Mouse (Mus musculus): ENCODE data around the gene 1700016H13Rik. TPM values are rescaled to one million over a fixed set of nuclear protein-coding genes. Genes with fewer than 3 reads are reported as not detected.

Gene 1700016H13Rik
- polyA plus RNA-seq, 1 experiment from 2014 or later, result 0.16 TPM

DNA sequence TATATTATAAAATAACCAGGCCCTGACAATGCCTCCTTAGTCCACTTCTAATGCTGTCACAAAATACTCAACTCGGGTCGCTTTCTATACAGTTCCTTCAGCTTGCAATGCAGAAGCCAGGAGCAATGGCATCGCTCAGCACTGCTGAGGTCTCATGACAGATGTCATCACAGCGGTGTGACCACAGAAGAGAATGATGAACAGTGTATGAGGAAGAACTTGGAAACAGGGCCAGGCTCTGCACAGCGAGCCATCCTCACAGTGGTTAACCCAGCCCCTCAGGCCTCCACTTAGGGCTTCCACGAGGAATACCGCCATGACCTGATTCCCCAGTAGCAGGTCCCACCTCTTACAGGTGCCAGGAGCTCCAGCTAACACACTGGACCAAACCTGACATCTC, 41.5 kb downstream of the 1700016H13Rik start:
- no peak for DNase-seq (ENCODE audit: low spot score)
- no peaks in the 10 kb centered on the region for H3K9me3 ChIP-seq (replicated peaks)
- no peaks in the 10 kb centered on the region for H3K36me3 ChIP-seq

DNA sequence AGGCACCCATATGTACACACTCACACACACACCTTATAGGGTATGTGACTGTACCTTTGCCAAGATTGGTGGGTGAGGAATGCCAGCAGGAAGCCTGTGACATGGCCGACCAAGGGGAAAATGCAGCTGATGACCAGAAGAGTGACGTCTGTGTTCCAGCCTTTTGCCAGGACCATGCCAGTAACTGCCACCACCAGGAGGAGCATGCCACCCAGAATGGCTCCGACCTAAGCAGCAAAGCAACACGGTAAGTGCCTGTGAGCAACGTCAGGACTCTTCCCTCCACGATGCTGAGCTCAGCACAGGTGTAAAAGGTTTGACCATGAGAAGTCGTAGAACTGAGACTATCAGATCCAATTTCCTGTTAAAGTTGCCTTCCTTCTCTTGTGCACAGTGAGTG, 43.5 kb downstream of the 1700016H13Rik start:
- H3K4me3 ChIP-seq, result no peak overlapping the region
- no peaks in the 10 kb centered on the region for H3K36me3 ChIP-seq
- WGBS, result 84% methylated on average over 7 of the region's 7 CpGs
- H3K27me3 ChIP-seq (ENCODE audit: low read depth, poor library complexity, severe bottlenecking), result no peaks in the 10 kb centered on the region
- no peaks in the 10 kb centered on the region for H3K9me3 ChIP-seq (replicated peaks)
- H3K27ac ChIP-seq, result no peak overlapping the region
- no peak for DNase-seq (ENCODE audit: low spot score)
- H3K4me1 ChIP-seq, result no peaks in the 10 kb centered on the region

More for the DNA sequence above, 41.5 kb downstream of the 1700016H13Rik start:
- Histone ChIP-seq H3K27me3 (ENCODE audit: low read depth, poor library complexity, severe bottlenecking) (no peaks in the 10 kb centered on the region), H3K4me1 (no peaks in the 10 kb centered on the region), H3K4me3 (no peak overlapping the region), H3K27ac (no peak overlapping the region)
- WGBS, result 90% methylated on average over 7 of the region's 7 CpGs

DNA sequence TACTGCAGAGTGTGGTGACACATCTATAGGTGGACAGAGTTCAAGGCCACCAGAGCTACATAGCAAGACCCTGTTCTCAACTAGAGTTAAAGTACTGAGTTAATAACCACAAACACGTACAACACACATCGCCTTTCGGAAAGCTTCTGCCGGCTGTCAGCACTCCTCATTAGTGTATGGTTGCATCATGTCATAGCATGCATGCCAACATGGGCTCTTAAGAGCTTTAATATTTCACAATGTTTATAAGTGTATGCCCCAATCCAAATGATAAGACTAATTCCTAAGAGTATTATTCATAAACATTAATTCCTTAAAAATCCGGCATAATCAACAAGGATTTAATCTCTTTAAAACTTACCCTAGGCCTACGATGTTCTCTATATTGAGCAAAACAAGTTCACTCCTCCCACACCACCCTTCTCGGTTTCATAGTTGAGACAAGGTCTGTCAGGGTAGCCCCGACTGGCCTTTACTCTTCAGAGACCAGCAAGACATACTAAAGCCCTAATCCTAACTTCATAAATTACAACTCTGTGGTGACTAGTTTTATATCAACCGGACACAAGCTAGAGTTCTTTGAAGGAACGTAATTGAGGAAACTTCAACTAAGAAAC, 44.8 kb downstream of the 1700016H13Rik start:
- DNase-seq (ENCODE audit: low spot score), result no peak
- Histone ChIP-seq H3K4me3 (no peak overlapping the region), H3K4me1 (no peaks in the 10 kb centered on the region), H3K27ac (no peak overlapping the region), H3K9me3 (replicated peaks) (no peaks in the 10 kb centered on the region), H3K27me3 (ENCODE audit: low read depth, poor library complexity, severe bottlenecking) (no peaks in the 10 kb centered on the region), H3K36me3 (no peaks in the 10 kb centered on the region)
- WGBS, result 92% methylated on average over 10 of the region's 10 CpGs

DNA sequence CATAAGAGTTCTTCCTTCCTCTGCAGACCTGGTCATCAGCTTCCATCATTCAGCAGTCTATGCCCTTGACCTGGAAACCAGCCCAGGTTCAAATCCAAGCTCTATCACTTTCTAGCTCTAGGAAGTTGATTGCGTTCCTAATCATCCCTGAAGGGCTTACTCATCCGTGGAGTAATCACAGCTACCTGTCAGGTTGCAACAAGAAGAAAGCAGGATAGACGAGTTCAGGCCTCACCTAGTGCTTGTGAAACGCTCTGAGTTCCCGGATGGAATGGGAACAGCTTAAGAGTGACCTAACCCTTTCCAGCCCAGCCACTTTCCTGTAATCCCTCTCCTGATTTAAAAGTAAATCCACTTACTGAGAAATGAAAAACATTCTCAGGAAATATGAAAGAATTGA, 45.7 kb downstream of the 1700016H13Rik start:
- no peaks in the 10 kb centered on the region for H3K27me3 ChIP-seq (ENCODE audit: low read depth, poor library complexity, severe bottlenecking)
- H3K9me3 ChIP-seq (replicated peaks), result no peaks in the 10 kb centered on the region
- H3K4me1 ChIP-seq, result no peaks in the 10 kb centered on the region
- no peaks in the 10 kb centered on the region for H3K36me3 ChIP-seq
- WGBS, result 71% methylated on average over 5 of the region's 5 CpGs
- H3K27ac ChIP-seq, result no peak overlapping the region
- DNase-seq (ENCODE audit: low spot score), result no peak
- H3K4me3 ChIP-seq, result no peak overlapping the region

DNA sequence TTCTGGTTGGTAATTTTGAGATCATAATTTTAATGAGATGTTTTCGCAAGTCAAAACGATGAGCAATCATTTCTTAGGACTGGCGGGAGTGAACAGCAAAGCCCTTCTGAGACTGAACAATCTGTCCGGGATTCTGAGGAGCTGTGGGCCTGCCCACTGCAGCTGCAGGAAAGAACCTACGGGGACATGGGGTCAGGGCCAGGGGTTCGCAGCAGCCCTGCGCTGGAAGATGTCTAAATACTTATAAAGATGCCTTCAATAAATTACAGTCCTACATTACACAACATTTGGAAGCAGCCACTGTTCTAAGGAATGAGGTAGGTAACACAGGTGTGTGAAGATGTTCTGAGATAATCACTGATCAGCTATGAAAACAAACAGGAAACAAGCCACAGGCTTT, 50.1 kb downstream of the 1700016H13Rik start:
- 84% methylated on average over 7 of the region's 7 CpGs for WGBS
- DNase-seq (ENCODE audit: low spot score), result no peak
- H3K27me3 ChIP-seq (ENCODE audit: low read depth, poor library complexity, severe bottlenecking), result no peaks in the 10 kb centered on the region

DNA sequence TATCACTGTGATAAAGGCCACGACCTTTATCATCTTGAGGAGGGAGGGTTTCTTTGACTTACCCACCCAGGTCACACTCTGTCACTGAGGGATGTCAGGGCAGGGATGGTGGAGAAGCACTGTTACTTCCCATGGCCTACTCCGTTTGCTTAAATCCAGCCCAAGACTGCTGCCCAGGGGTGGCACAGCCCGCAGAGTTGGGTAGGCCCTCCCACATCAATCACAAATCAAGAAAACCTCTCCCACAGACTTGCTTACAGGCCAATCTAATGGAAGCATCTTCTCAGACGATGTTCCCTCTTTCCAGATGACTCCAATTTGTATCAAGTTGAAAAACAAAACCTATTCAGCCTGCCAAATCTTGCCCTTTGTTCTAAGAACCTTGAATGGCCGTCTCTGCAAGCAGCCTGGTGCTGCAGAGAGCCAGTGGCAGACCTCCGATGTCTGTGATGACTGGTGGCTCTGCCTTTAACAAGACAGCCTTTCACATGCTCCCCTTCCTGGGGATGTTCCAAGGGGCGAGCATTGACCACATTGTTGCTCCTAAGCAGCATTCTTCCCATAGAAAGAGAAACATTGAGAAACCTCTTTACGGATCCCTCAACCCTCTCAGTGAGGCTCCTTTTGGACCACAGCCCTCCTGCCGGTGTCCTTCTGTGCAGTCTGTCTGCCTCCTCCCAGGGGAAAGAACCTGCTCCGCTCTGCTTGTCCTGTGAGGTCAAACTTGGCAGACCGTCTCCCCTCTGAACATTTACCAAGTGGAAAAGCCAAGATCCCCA, 52.5 kb downstream of the 1700016H13Rik start:
- WGBS, result 79% methylated on average over 11 of the region's 11 CpGs

More for the DNA sequence above, 50.1 kb downstream of the 1700016H13Rik start:
- Histone ChIP-seq H3K36me3 (no peaks in the 10 kb centered on the region), H3K4me1 (no peaks in the 10 kb centered on the region), H3K4me3 (no peak overlapping the region), H3K27ac (no peak overlapping the region), H3K9me3 (replicated peaks) (no peaks in the 10 kb centered on the region)

DNA sequence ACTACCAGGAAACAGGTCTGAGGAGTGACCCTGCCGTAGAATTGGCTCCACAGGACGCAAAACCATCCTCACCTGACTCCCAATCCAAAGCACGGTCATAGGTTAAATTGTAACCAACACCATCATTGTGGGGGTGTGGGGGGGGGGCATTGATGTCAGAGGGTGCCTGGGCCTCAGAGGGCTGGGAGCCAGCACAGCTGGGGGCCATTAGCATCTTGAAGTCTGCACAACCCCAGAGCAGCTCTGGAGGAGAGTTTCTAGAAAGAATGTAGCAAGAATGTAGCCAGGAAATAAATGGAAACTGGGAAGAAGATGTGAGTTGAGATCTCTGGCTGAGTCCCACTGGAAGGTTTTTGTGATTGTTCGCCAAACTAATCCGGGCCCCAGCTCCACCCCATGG, 56.9 kb downstream of the 1700016H13Rik start:
- 83% methylated on average over 5 of the region's 5 CpGs for WGBS
- DNase-seq (ENCODE audit: low spot score), result no peak
- Histone ChIP-seq H3K4me3 (no peak overlapping the region), H3K4me1 (peaks cover 7% of the 10 kb centered on the region; the same call in 1 of the 2 replicates), H3K27ac (no peak overlapping the region), H3K36me3 (no peaks in the 10 kb centered on the region), H3K9me3 (replicated peaks) (no peaks in the 10 kb centered on the region), H3K27me3 (ENCODE audit: low read depth, poor library complexity, severe bottlenecking) (no peaks in the 10 kb centered on the region)

More for the DNA sequence above, 52.5 kb downstream of the 1700016H13Rik start:
- Histone ChIP-seq H3K4me1 (0 out of 2 replicates have a peak, but pooled peaks cover 3% of the 10 kb centered on the region), H3K4me3 (no peak overlapping the region), H3K27me3 (ENCODE audit: low read depth, poor library complexity, severe bottlenecking) (no peaks in the 10 kb centered on the region), H3K36me3 (no peaks in the 10 kb centered on the region), H3K9me3 (replicated peaks) (no peaks in the 10 kb centered on the region), H3K27ac (no peak overlapping the region)
- DNase-seq (ENCODE audit: low spot score), result no peak

DNA sequence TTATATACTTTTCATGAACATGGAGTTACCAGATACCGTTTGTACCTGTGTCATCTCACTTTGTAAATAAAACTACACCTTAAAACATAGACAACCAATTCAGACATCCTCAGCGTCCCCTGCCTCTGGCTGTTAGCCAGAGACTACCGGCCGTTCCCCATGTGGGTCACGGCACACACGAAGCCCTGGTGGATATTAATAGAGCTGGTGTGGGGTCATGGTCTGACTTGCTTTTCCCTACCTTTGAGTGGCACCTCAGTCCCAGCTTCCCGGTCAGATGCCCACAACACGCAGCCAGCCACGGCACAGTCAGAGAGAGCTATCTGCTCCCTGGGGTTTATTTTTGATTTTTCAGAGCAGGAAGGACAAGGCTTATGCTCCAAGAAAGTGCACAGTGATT, 57.5 kb downstream of the 1700016H13Rik start:
- DNase-seq (ENCODE audit: low spot score), result no peak
- Histone ChIP-seq H3K27ac (no peak overlapping the region), H3K27me3 (ENCODE audit: low read depth, poor library complexity, severe bottlenecking) (no peaks in the 10 kb centered on the region), H3K36me3 (0 out of 2 replicates have a peak, but pooled peaks cover 2% of the 10 kb centered on the region), H3K4me1 (peaks cover 7% of the 10 kb centered on the region; the same call in 1 of the 2 replicates), H3K9me3 (replicated peaks) (no peaks in the 10 kb centered on the region), H3K4me3 (no peak overlapping the region)
- WGBS, result 94% methylated on average over 9 of the region's 9 CpGs

Other genes starting within 250 kb of the 1700016H13Rik start
- 10.4 and 11.1 TPM in 2 replicates for gene Ptpn13, start 230.8 kb downstream of the 1700016H13Rik start, polyA plus RNA-seq (2016; fragmentation: Nextera tagmentation; extraction: Ambion mirVana)
- gene Slc10a6, start 26.6 kb downstream of the 1700016H13Rik start, polyA plus RNA-seq (2016; fragmentation: Nextera tagmentation; extraction: Ambion mirVana), result not detected in 2 replicates
- 4.0 and 4.6 TPM in 2 replicates for gene Aff1, start 36.4 kb upstream of the 1700016H13Rik start, polyA plus RNA-seq (2016; fragmentation: Nextera tagmentation; extraction: Ambion mirVana)